Mouse (Mus musculus) embryonic facial prominence, embryonic 11.5 days (tissue): ENCODE data around the gene 5330417H12Rik. TPM values are rescaled to one million over a fixed set of nuclear protein-coding genes. Genes with fewer than 3 reads are reported as not detected.

ENCODE experiments used
- ATAC-seq: fragments of 200-750 bp; cut with Nextera tagmentation; replicated peaks from 2 replicates; pipeline ENCODE4 v1.8.0; 2017; ENCODE audit warnings: low read depth; ENCODE audit not compliant: insufficient number of reproducible peaks, low FRiP score, low TSS enrichment
- DNase-seq: peaks from one replicate; pipeline ENCODE4 v3.0.0-alpha.2; 2015; ENCODE audit warnings: low spot score
- H3K27ac ChIP-seq: fragments of 300-500 bp; sonication (generic); replicated peaks from 2 replicates; pipeline ENCODE4 v1.5.1; 2014; ENCODE audit warnings: mild to moderate bottlenecking, low read depth, low read length, control low read depth
- H3K27me3 ChIP-seq: fragments of 300-500 bp; sonication (generic); 2 replicates; pipeline ENCODE4 v1.6.1; 2014; ENCODE audit warnings: mild to moderate bottlenecking, low read length, moderate library complexity, mixed read lengths; ENCODE audit not compliant: control insufficient read depth, insufficient read depth
- H3K36me3 ChIP-seq: fragments of 300-500 bp; sonication (generic); replicated peaks from 2 replicates; pipeline ENCODE4 v1.6.1; 2014; ENCODE audit warnings: low read depth, mild to moderate bottlenecking, low read length, moderate library complexity, mixed read lengths; ENCODE audit not compliant: control insufficient read depth, insufficient read depth
- H3K4me1 ChIP-seq: fragments of 300-500 bp; sonication (generic); 2 replicates; pipeline ENCODE4 v1.6.1; 2014; ENCODE audit warnings: low read length, mixed read lengths; ENCODE audit not compliant: control insufficient read depth, insufficient read depth
- H3K4me2 ChIP-seq: fragments of 300-500 bp; sonication (generic); 2 replicates; pipeline ENCODE4 v1.6.1; 2014; ENCODE audit warnings: low read depth, mild to moderate bottlenecking, control low read depth, low read length, moderate library complexity
- H3K4me3 ChIP-seq: fragments of 300-500 bp; sonication (generic); 2 replicates; pipeline ENCODE4 v1.5.1; 2014; ENCODE audit warnings: low read depth, low read length, control low read depth
- H3K9ac ChIP-seq: fragments of 300-500 bp; sonication (generic); replicated peaks from 2 replicates; pipeline ENCODE4 v1.6.1; 2014; ENCODE audit warnings: mild to moderate bottlenecking, control low read depth, low read length
- H3K9me3 ChIP-seq: fragments of 300-500 bp; sonication (generic); replicated peaks from 2 replicates; pipeline ENCODE4 v1.6.1; 2016; ENCODE audit warnings: mild to moderate bottlenecking, low read length, inconsistent platforms, mixed read lengths; ENCODE audit not compliant: control insufficient read depth
- WGBS: fragments of 180-500 bp; shearing (Covaris S2); extraction: QIAGEN DNeasy Blood & Tissue Kit; methylation state at CpG from one replicate; pipeline ENCODE4 v1.1.7; 2014; 5-methylcytosine and 5-hydroxymethylcytosine counted together
- polyA plus RNA-seq: library from polyadenylated mRNA; unstranded; fragments of >200 nt; fragmentation: Nextera tagmentation; extraction: Ambion mirVana; gene quantifications from 2 replicates; pipeline ENCODE4 v1.2.1, GENCODE M21; 2014

Gene 5330417H12Rik
- polyA plus RNA-seq, 1 experiment from 2014 or later: not detected

DNA sequence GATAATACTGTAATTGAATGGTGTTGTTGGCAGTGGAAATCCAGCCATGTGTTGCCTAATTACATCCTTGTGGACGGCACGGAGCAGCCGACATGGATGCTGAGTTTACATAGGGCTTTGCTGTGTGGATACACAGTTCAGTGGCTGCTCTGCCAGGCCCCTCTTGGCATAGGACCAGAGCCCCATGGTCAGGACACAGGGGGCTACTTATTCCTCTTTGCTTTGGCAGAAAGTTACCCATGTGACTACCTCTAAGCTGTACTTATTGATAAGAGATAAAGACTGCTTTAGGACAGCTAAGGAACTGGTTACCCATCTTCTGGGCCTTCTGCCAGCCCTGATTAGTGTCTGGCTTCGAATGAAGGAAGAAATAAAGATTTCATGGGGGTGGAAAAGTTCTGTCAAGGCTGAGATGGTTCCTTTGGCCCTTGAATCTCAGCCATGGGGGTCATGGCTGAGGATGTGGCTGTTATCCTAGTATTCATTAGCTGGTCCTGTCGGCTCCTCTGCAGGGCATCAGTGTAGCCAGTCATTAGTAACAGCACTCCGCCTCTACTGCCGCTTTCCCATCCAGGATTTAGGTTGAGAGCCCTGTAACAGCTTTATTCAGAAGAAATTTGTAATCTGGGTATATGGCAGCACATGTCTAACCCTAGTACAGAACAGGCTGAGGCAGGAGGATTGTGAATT, 17.8 kb upstream of the 5330417H12Rik start:
- no peaks in the 10 kb centered on the region for H3K36me3 ChIP-seq
- H3K9me3 ChIP-seq: no peaks in the 10 kb centered on the region
- H3K9ac ChIP-seq: no peak overlapping the region
- no peaks in the 10 kb centered on the region for H3K4me1 ChIP-seq
- no peak overlapping the region for H3K4me2 ChIP-seq
- H3K27me3 ChIP-seq: no peaks in the 10 kb centered on the region
- ATAC-seq (no peak), DNase-seq (no peak)
- H3K4me3 ChIP-seq: no peak overlapping the region
- no peak overlapping the region for H3K27ac ChIP-seq
- 80% methylated on average over 7 of the region's 7 CpGs for WGBS

GRCm38 (mm10) chr7:107638026-107638425, 13.1 kb upstream of the 5330417H12Rik start:
- no peaks in the 10 kb centered on the region for H3K9me3 ChIP-seq
- H3K4me2 ChIP-seq: no peak overlapping the region
- DNase-seq (no peak), ATAC-seq (no peak)
- H3K4me1 ChIP-seq: no peaks in the 10 kb centered on the region
- H3K36me3 ChIP-seq: no peaks in the 10 kb centered on the region
- WGBS: 76% methylated on average over 5 of the region's 5 CpGs
- H3K27ac ChIP-seq: no peak overlapping the region
- no peaks in the 10 kb centered on the region for H3K27me3 ChIP-seq
- no peak overlapping the region for H3K9ac ChIP-seq
- H3K4me3 ChIP-seq: no peak overlapping the region

GRCm38 (mm10) chr7:107637398-107637797, 12.4 kb upstream of the 5330417H12Rik start:
- Histone ChIP-seq H3K9ac (no peak overlapping the region), H3K9me3 (no peaks in the 10 kb centered on the region), H3K36me3 (no peaks in the 10 kb centered on the region), H3K27me3 (no peaks in the 10 kb centered on the region), H3K4me1 (no peaks in the 10 kb centered on the region), H3K4me3 (no peak overlapping the region), H3K4me2 (no peak overlapping the region), H3K27ac (no peak overlapping the region)
- no peak for DNase-seq
- 83% methylated on average over 7 of the region's 7 CpGs for WGBS
- no peak for ATAC-seq

DNA sequence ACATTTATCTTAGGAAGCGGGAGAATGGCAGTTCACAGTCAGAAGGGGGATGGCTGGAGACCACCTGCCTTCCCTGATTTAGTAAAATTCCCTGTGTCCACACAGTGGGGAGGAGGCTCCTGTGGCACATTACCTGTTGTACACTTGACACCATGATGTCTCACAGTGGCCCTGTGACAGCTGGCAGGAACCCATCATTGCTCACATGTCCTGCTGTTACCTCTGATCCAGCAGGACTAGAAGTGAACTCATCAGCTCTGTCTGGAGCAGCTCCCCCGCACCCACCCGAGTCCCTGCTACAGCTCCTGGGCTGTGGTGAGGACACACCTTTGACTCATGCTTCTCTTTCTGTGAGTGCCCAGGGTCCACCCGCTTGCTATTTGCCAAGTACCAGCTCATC, 8.2 kb upstream of the 5330417H12Rik start:
- Histone ChIP-seq H3K9ac (no peak overlapping the region), H3K4me3 (no peak overlapping the region), H3K9me3 (no peaks in the 10 kb centered on the region), H3K4me1 (no peaks in the 10 kb centered on the region), H3K36me3 (no peaks in the 10 kb centered on the region), H3K27ac (no peak overlapping the region), H3K27me3 (no peaks in the 10 kb centered on the region), H3K4me2 (no peak overlapping the region)
- DNase-seq (no peak), ATAC-seq (no peak)
- WGBS: 91% methylated on average over 4 of the region's 4 CpGs

DNA sequence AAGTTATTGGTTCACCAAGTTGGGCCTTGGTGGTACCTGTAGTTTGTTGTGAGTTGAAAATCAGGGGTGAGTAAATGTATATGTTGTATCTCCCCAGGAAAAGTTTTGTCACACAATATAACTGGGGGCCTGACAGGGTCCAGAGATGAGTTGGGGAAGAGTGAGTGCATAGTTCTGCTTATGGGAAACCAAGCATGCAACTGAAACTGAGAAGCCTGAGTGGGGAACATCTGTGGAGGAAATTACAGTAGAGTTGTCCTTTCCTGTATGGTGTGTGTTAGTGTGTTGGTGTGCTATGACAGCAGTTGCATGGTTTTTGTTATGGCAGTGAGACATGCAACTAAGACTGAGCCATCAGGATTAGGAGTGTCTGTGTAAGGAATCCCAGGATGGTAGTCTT, 3.4 kb upstream of the 5330417H12Rik start:
- ATAC-seq (no peak), DNase-seq (no peak)
- Histone ChIP-seq H3K9me3 (no peaks in the 10 kb centered on the region), H3K9ac (no peak overlapping the region), H3K27ac (no peak overlapping the region), H3K27me3 (no peaks in the 10 kb centered on the region), H3K36me3 (no peaks in the 10 kb centered on the region), H3K4me2 (no peak overlapping the region), H3K4me3 (no peak overlapping the region), H3K4me1 (no peaks in the 10 kb centered on the region)

- H3K4me2 ChIP-seq: no peak overlapping the region
- no peak for DNase-seq
- H3K27me3 ChIP-seq: no peaks in the 10 kb centered on the region
- no peak overlapping the region for H3K27ac ChIP-seq
- no peaks in the 10 kb centered on the region for H3K9me3 ChIP-seq
- no peak for ATAC-seq
- no peaks in the 10 kb centered on the region for H3K4me1 ChIP-seq
- H3K36me3 ChIP-seq: no peaks in the 10 kb centered on the region
- H3K4me3 ChIP-seq: no peak overlapping the region
- H3K9ac ChIP-seq: no peak overlapping the region
- 79% methylated on average over 6 of the region's 6 CpGs for WGBS
These were observed 820 bp upstream of the 5330417H12Rik start for GRCm38 (mm10) chr7:107625781-107626180.

- Histone ChIP-seq H3K36me3 (no peaks in the 10 kb centered on the region), H3K4me2 (no peak overlapping the region), H3K27me3 (no peaks in the 10 kb centered on the region), H3K4me3 (no peak overlapping the region), H3K9ac (no peak overlapping the region), H3K27ac (no peak overlapping the region), H3K9me3 (no peaks in the 10 kb centered on the region), H3K4me1 (no peaks in the 10 kb centered on the region)
- DNase-seq (no peak), ATAC-seq (no peak)
- 66% methylated on average over 3 of the region's 3 CpGs for WGBS
These were observed 529 bp downstream of the 5330417H12Rik start for GRCm38 (mm10) chr7:107624432-107624831.

DNA sequence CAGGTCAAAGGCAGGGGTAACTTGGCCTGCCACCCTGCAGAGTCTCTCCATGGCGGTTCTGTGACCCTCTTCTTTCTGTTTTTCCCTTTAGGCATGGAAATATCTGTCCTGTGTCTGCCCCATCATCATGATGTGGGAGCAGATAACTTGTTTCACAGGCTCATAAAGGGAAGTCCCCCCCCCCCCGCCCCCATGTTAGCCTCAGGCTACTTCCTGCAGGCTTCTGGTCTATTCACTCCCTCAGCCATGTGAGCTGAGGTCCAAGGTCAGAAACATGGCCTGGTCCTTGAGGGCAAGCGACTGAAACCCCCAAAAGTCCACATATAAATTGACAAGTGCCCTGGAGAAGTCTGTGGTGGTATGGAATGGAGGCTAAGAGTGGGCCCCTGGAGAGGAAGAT, 4.8 kb downstream of the 5330417H12Rik start:
- ATAC-seq: no peak
- DNase-seq: no peak
- Histone ChIP-seq H3K36me3 (no peaks in the 10 kb centered on the region), H3K27me3 (no peaks in the 10 kb centered on the region), H3K4me2 (no peak overlapping the region), H3K9me3 (no peaks in the 10 kb centered on the region), H3K4me1 (peaks cover 4% of the 10 kb centered on the region; the same call in 1 of the 2 replicates), H3K4me3 (no peak overlapping the region), H3K27ac (no peak overlapping the region), H3K9ac (no peak overlapping the region)
- 73% methylated on average over 3 of the region's 3 CpGs for WGBS
